Mouse (Mus musculus) T-helper 17 cell (primary cell): ENCODE measurements around the gene Hspb11.

Experiments used
- in situ Hi-C, 2 experiments: fragments of 300-600 bp; cut with MboI, MseI; formaldehyde crosslinking; loops; 1 replicate in 1 of 2; 2 replicates in 1 of 2; pipeline ENCODE4 v1.15.1; 2025; ENCODE audit warnings: high pct_unique_total_duplicates in 2 of 2

The Hspb11 gene

DNA sequence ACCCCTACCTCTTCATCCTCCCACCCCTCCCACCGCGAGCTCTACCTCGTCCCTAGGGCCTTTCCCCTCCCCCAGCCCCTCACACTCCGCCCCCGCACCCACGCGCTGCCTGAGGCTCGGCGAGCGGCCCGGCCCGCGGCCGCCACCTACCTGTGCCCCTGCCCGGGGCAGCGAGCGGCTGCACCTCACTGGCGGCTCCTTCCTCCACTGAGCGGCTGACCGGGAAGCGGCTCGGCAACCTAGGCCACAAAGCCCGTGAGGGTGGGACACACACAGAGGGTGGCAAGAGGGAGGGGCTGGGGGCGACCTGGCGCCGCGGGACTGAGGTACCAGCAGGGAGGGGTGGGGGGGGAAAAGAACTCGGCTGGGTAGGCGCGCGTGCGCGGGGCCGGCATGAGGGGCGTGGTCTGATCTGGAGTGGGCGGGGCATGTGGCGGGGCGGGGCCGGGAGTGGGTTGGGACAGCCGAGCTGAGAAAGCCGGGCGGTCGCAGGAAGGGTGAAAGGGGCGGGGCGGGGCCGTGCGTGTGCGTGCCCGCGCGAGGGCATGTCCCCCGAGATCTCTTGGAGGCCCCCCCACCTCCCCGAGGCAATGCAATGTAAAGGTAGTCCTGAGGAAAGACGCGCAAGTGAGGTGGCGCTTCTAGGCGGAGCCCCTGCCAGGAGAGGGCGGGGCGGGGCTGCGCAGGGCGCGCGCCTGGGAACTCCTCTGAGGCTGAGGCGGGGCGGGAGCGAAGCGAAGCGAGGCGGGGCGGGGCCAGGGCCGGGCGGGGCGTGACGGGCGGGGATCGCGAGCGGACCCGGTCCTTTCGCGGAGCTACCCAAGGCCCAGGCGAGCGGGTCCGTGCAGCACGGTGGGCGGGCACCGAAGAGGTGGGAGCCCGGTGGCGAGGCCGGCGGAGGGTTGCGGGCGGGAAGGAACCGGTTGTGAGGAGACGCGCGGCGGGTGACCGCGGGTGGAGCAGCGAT lies at the start of gene Hspb11, which contains the start of gene Lrrc42:
Hspb11 (plus strand) TSS at position 469 of the 967 bp plus-strand sequence.
Lrrc42 (minus strand) TSS at position 408 of the 967 bp plus-strand sequence.
- in situ Hi-C loops, result no loop called here

DNA sequence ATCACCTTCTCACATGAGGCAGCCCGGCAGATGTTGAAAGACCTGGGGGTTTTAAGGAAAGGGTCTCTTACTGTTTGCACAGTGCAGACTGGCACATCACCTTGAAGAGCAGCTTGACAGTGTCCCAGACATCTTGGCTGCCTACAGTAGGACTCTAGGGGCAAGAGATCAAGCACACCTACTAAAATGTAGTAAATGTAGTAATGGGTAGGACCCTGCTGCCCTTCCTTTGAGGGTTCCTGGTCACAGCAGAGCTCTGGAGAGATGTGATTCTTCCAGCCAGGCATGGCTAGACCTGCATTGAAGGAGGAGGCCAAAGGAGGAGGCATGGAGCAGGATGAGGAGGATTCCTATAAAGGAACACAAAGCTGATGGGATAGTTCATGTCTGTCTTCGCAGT lies 46.4 kb upstream of the Hspb11 start:
- in situ Hi-C loops, result no loop called here

DNA sequence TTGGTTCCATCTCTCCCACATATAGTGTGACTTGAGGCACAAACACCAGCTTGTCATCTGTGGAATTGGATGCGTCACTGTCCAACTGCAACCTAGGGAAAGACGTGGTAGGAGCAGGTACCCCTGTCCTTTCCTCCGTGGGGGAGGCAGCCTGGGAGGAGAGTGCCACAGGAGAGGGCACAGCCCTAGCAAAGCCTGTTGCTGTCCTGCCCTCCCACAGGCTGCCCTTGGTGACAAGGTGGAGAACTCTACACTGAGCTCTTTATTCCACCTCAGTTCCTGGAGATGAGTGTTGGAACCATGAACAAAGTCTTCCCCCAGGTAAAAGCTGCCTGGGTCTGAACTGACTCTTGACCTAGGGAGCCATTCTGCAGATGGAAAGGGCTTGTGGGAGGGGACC lies 44.5 kb upstream of the Hspb11 start, which contains the start of gene Ldlrad1:
Ldlrad1 (plus strand) TSS at position 301 of the 400 bp plus-strand sequence.
- in situ Hi-C loops, result no loop called here

GRCm38 (mm10) chr4:107210483-107211097 lies 42.8 kb upstream of the Hspb11 start:
- in situ Hi-C loops, result loop anchor here in 1 of 2 experiments (10.0 kb wide), 1 partner anchor 444 kb away; no protein-coding TSS in a partner anchor

DNA sequence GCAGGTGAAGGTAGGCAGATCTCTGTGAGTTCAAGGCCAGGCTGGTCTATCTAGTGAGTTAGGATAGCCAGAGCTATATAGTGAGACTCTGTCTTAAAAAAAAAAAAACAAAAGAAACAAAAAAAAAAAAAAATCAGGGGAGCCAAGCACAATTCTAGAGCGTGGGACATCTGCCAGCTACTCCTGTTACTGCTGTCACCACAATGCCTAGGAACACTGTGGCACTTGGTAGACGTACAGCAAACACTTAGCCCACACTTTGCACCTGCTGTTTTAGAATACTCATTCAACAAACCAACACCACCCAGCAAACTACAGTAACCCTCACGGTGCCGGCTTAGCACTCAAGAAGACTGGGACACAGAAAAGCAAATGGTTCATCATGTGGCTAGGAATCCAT lies 41.9 kb upstream of the Hspb11 start:
- in situ Hi-C loops, result loop anchor here in 1 of 2 experiments (10.0 kb wide), 1 partner anchor 443 kb away; no protein-coding TSS in a partner anchor

DNA sequence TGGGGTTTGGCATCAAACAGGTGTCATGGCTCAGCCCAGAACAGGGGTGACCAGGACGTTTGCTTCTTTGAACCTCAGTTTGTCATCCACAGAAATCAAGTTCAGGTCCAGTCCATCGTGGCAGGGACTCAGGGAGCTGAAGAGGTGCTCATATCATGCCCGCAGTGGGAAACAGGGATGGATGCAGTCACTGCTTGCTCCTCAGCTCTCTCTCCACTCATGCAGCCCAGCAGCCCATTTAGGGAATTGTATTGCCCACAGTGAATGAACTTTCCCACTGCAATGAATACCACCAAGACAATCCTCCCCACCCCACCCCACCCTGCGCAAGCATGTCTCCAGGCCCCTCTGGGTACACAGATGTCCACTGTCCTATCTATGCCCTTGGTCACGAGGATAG lies 41.5 kb upstream of the Hspb11 start:
- in situ Hi-C loops, result loop anchor here in 1 of 2 experiments (10.0 kb wide), 1 partner anchor 443 kb away; no protein-coding TSS in a partner anchor

DNA sequence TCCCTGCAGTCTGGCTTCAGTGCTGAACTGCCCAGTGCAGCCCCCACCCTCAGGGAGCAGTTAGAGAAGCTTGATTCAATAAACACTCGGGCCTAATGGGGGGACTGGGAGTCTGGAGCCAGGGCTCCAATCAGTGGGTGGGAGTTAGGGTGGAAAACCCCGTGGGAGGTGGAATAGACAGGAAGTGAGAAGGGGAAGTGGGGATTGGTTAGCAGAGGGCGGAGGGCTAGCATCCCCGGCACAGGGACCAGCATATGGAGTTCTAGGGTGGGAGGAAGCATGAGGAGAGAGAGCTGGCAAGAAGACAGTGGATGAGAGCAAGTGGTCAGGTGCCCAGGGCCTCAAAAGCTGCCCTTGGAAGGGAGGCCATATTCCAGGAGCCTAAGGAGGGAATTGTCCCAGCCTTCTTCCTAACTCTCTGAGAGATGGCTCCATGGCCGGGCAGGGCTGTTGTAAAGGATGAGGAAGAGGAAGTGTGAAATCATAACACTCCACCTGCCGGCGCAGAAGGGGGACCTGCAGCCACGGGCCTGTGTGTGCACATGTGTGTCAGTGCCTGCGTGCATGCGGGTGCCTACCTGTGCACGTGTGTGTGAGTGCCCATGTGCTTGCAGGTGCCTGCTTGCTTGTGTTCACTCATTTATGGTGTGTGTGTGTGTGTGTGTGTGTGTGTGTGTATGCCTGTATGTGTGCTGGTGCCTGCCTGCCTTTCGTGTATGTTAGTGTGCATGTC lies 39.9 kb upstream of the Hspb11 start:
- in situ Hi-C loops, result loop anchor here in 1 of 2 experiments (10.0 kb wide), 1 partner anchor 441 kb away; no protein-coding TSS in a partner anchor

GRCm38 (mm10) chr4:107217574-107217973 lies 35.8 kb upstream of the Hspb11 start:
- in situ Hi-C loops, result loop anchor here in 1 of 2 experiments (10.0 kb wide), 1 partner anchor 437 kb away; no protein-coding TSS in a partner anchor

DNA sequence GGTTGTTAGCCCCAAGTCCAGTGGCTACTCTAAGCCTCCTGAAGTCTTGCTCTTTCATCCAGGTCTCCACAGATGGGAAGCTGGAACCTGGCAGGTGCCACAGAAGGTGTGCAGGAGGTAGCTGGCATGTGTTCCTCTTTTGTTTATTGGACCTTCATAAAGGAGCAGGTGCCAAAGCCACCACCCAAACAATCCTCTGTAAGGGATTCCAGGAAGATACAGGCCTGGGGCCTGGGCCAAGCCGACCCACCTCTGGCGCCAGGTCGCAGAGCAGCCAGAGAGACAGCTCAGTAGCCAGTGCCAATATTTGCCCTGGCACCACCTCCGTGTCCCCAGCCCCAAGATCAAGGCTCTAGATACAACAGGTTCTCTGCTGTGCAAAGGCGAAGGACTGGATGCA lies 31.9 kb upstream of the Hspb11 start:
- in situ Hi-C loops, result no loop called here

GRCm38 (mm10) chr4:107223225-107224204 lies 29.9 kb upstream of the Hspb11 start:
- in situ Hi-C loops, result no loop called here

- in situ Hi-C loops, result no loop called here
These were observed 27.1 kb upstream of the Hspb11 start for GRCm38 (mm10) chr4:107226313-107226712.

DNA sequence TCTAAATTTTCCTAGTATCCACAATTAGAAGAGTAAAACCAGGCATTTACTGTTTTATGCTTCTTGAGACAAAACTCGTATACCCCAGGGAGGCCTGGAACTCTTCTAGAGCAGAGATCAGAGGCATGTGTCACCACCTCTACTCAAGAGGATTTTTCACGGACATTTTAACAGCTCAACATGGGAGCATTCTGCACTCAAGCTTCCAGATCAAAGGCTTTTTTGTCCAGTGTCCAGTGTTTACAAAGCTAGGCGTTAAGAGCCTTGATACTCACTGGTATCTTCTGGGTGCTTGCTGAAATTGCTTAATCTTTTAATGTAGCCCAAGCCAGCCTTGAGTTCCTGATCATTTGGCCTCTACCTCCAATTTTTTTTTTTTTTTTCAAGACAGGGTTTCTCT lies 21.2 kb upstream of the Hspb11 start:
- in situ Hi-C loops, result no loop called here

DNA sequence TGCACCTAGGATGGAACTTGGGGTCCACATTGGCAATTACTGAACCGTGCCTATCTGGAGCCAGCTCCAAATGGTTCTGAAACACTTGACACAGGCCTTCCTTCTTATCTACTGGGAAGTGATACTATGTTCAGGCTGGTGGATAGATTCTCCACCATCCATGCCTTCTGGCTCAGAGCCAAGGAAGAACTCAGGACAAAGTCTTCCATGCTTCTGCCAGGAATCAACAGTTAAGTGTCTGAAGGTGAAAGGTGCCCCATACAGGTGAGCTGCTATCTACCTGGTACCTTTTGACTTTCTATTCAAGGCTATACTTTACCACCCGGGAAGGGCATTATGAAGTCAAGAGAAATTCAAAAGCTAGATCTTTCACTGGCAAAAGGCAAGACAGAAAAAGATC lies 15.1 kb upstream of the Hspb11 start:
- in situ Hi-C loops, result no loop called here

- in situ Hi-C loops, result loop anchor here in 1 of 2 experiments (5.0 kb wide), 1 partner anchor 112 kb away; no protein-coding TSS in a partner anchor
These were observed 13.2 kb upstream of the Hspb11 start for GRCm38 (mm10) chr4:107240196-107240595.

GRCm38 (mm10) chr4:107243365-107244333 lies 9.7 kb upstream of the Hspb11 start:
- in situ Hi-C loops, result loop anchor here in 1 of 2 experiments (5.0 kb wide), 1 partner anchor 109 kb away; no protein-coding TSS in a partner anchor

- in situ Hi-C loops, result no loop called here
These were observed 8.0 kb upstream of the Hspb11 start for GRCm38 (mm10) chr4:107245368-107245767.

DNA sequence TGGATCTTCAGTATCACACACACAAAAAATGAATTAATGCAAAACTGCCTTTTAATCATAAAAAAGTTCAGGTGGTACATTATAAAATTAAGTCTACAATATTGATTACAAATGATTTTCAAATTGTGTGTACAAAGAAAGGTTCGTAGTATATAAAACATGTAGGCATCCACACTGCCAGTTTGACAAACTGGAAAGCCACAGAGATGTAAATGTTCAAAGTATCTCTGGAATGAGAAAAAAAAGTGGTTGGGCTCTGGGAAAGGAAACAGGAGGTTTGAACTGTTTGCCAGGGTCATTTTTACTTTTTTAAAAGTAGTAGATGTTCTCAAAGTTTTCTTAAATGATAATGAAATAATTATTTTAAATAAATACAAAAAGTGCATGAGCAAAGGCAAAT lies 7.4 kb upstream of the Hspb11 start:
- in situ Hi-C loops, result no loop called here

- in situ Hi-C loops, result no loop called here
These were observed 6.3 kb upstream of the Hspb11 start for GRCm38 (mm10) chr4:107247110-107247509.

DNA sequence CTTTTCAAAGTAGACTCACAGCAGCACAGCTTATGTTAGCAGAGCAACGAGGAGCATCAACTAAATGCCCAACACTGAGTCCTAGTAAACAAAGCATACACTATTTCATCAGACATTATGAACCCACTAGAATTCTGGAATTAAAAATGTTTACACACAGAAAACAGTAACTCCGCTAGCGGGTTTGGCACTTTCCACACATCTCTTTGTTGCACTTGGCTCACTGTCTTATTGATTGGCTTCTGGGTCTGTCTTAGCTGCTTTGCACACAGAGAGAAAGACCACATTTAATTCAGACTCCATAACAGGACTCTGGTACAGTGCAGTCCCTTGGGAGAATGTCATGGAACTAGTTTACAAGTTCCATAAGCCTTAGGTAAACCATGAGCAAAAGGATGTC lies 5.3 kb upstream of the Hspb11 start:
- in situ Hi-C loops, result no loop called here
